Mouse (Mus musculus) kidney, postnatal 4 days (tissue): Measurements from ENCODE around the gene Ube2e2.
"Not testable (repeated sequence)": the region's sequence is repeated elsewhere in the genome, so short reads cannot be mapped to it uniquely, and the experiment has no call there.

ENCODE experiments used
- DNase-seq, 2 experiments: peaks; one replicate each; pipeline ENCODE4 v3.0.0; 2021; ENCODE audit warnings: mixed read lengths in 2 of 2

Ube2e2 gene

GRCm38 (mm10) chr14:18618603-18619002 lies 275.5 kb downstream of the Ube2e2 start:
- DNase-seq = no peak

DNA sequence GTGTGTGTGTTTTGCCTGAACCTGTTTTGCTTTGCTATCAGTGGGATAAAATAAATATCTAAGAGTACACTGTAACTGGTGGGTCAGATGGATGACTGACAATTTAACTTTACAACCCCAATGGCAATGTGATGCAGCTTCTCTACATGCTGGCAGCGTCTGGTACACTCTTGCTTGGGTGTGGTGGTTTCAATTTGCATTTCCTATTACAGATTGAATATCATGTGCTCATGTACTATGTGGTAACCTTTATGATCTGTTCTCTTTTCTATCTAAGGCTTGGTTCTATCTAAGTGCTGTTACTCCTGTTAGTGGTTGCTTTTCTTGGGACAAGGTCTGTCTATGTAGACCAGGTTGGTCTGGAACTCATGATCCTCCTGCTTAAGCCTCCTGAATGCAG lies 292.1 kb downstream of the Ube2e2 start:
- no peak for DNase-seq

GRCm38 (mm10) chr14:18586239-18587034 lies 307.6 kb downstream of the Ube2e2 start:
- no peak for DNase-seq

GRCm38 (mm10) chr14:18581735-18582134 lies 312.3 kb downstream of the Ube2e2 start:
- DNase-seq = no peak

GRCm38 (mm10) chr14:18574756-18575155 lies 319.3 kb downstream of the Ube2e2 start:
- no peak for DNase-seq

DNA sequence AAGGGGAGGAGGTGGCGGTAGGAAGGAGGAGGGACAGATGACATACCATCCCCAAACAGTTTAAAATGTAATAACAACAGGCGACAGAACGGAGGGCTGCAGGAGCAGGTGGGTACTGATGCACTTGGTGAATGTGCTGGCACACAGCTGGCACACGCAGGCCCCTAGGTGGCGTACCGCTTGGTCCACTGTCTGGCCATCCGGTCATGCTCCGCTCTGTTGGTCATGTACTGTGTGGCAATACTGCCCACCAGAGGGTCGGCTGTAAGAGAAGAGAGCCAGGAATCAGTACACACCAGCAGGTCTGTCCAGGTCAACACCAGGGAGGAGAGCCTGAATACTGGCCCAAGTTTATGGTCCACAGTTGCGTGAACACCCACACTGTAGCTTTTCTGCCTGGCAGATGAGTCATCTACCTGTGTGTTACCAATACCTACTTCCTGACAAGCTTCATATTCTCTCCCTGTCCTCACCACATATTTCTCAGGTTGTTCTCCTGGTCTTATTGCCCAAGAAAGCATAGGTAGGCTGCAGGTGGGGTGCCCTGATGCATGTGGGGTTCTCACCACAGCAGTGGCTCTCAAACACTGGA lies 319.8 kb downstream of the Ube2e2 start:
- DNase-seq = peak; percentile 20 to 35

GRCm38 (mm10) chr14:18573286-18573956 lies 320.6 kb downstream of the Ube2e2 start:
- DNase-seq = no peak

DNA sequence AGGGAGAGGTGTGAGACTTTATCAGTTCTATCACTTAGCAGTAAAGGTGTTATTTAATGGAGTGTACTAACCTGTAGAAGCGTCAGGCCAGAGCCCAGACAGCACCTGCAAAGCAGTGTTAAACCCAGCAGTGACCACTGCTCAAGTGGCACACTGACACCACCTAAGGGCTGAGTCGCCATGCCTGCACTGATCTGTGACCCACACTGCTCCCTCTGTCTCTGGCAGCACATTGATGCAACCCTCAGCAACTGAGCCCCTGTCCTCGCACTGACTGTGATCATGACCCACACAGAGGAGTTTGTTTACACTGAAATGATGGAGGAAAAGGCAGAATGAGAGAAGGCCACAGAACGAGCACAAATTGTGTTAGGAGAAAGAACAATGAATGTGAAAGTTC lies 321.2 kb downstream of the Ube2e2 start:
- no peak for DNase-seq

GRCm38 (mm10) chr14:18569615-18570014 lies 324.5 kb downstream of the Ube2e2 start:
- DNase-seq = no peak

- DNase-seq = not testable (repeated sequence)
Observed at GRCm38 (mm10) chr14:18564999-18565398, 329.1 kb downstream of the Ube2e2 start.

- DNase-seq = no peak
Observed at GRCm38 (mm10) chr14:18555287-18555686, 338.8 kb downstream of the Ube2e2 start.

DNA sequence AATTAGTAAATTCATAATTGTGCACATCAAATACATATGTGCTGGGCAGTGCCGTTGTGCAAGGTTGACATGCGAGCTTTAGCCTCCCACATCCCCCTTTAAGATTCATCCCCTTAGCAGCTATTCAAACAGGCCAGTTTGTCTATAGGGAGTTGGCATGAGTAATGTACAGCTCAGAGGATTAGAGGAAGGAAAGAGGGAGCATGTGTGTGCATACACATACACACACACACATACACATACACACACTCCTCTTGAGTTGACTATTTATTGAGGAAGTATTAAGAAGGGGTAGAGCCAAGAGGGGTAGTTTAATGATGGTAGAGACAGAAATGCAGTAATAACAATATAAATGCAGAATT lies 339.5 kb downstream of the Ube2e2 start:
- no peak for DNase-seq

- DNase-seq = no peak
Observed at GRCm38 (mm10) chr14:18553987-18554626, 340.0 kb downstream of the Ube2e2 start.

GRCm38 (mm10) chr14:18547541-18547940 lies 346.5 kb downstream of the Ube2e2 start:
- no peak for DNase-seq

DNA sequence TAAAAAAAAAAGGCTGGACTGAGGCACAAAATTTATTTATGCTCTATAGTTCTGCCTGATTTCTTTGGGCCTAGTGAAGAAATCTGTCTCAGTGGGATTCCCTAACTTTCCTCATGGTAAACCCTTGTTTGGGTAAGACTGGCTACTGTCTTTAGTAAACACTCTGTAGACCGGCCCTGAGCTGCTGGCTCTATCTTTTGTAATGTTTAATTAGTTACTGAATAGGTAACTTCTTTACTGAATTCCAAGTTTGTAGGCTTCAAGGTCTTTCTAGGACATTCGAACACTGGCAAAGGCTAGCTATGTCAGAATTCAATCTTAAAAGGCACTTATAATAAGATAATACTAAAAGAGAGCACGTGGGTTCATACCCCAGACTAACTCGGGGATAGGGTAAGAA lies 355.0 kb downstream of the Ube2e2 start:
- DNase-seq = not testable (repeated sequence)

DNA sequence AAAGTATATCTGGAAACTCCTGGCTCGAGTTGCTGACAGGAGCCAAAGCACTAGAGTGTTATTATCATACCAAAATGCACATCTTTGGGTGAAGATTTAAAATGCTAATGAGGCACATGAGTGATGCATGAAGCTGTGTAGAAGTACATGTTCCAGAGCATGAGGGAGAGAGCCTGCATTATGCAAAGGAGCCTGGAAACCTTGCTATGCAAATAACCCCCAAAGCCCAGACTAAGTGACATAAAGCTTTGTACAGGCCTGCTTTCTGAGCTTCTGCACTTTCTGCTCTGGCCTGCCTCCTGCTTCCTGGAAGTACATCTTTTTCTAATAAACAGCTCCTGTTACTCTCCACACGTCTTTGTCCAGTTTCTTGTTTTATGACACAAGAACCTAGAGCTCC lies 363.2 kb downstream of the Ube2e2 start:
- DNase-seq = no peak

DNA sequence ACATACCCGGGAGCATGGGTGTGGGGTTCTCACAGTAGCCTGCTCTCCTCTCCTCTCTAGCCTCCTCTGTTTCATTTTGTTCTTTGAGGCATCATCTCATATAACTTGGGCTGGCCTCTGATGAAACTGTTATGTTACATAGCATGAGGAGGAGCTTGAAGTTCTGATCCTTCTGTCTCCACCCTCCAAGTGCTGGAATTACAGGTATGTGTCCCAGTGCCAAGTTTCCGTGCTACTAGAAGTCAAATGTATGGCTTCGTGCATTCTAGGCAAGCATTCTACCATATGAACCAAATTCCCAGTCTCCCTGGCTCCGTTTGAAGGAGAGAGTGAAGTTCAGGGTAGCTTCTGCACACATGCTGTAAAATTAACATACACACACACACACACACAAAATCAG lies 363.6 kb downstream of the Ube2e2 start:
- no peak for DNase-seq
